Mouse (Mus musculus) brain, embryonic 14.5 days (tissue): ENCODE results near the gene Psmb6.
"Not testable (repeated sequence)": the region's sequence is repeated elsewhere in the genome, so short reads cannot be mapped to it uniquely, and the experiment has no call there.

Source experiments
- CTCF ChIP-seq: fragments of 200-500 bp; IDR thresholded peaks from 2 replicates; pipeline ENCODE4 v1.5.1; 2012; ENCODE audit warnings: inconsistent platforms, mild to moderate bottlenecking, moderate library complexity, borderline replicate concordance; ENCODE audit not compliant: insufficient read depth, insufficient read length; ENCODE audit errors: extremely low read depth
- POLR2A ChIP-seq: fragments of 200-500 bp; IDR thresholded peaks from 2 replicates; pipeline ENCODE4 v1.6.1; 2012; ENCODE audit warnings: mild to moderate bottlenecking, inconsistent platforms, borderline replicate concordance; ENCODE audit not compliant: poor library complexity, insufficient read depth, insufficient read length, severe bottlenecking; ENCODE audit errors: extremely low read depth

GRCm38 (mm10) chr11:70531065-70531464 is 5.9 kb downstream of the Psmb6 start:
- not testable (repeated sequence) for TF ChIP-seq POLR2A, CTCF
